Mouse (Mus musculus): ENCODE measurements around the gene Ttc41. TPM values are rescaled to one million over a fixed set of nuclear protein-coding genes. Genes with fewer than 3 reads are reported as not detected.

Ttc41 gene
- polyA plus RNA-seq, 1 experiment: 2.1 TPM

- DNase-seq (ENCODE audit: low read depth): no peak
Observed at GRCm38 (mm10) chr10:86755816-86756502, 50.3 kb downstream of the Ttc41 start.

- no peak for DNase-seq (ENCODE audit: low read depth)
Observed at GRCm38 (mm10) chr10:86757724-86758123, 52.1 kb downstream of the Ttc41 start.

GRCm38 (mm10) chr10:86758211-86758610 is 52.6 kb downstream of the Ttc41 start:
- DNase-seq (ENCODE audit: low read depth): no peak

GRCm38 (mm10) chr10:86761236-86761635 is 55.6 kb downstream of the Ttc41 start:
- DNase-seq (ENCODE audit: low read depth): no peak

- DNase-seq (ENCODE audit: low read depth): no peak
Observed at GRCm38 (mm10) chr10:86761722-86762383, 56.2 kb downstream of the Ttc41 start.

- DNase-seq (ENCODE audit: low read depth): no peak
Observed at GRCm38 (mm10) chr10:86762384-86762730, 56.7 kb downstream of the Ttc41 start.

- no peak for DNase-seq (ENCODE audit: low read depth)
Observed at GRCm38 (mm10) chr10:86763672-86764071, 58.1 kb downstream of the Ttc41 start, which contains the start of gene Gm49358. Gene Gm49358, plus strand, starts transcription at chr10:86763972.

- no peak for DNase-seq (ENCODE audit: low read depth)
Observed at GRCm38 (mm10) chr10:86765344-86765966, 59.8 kb downstream of the Ttc41 start.

GRCm38 (mm10) chr10:86769216-86769615 is 63.6 kb downstream of the Ttc41 start:
- no peak for DNase-seq (ENCODE audit: low read depth)

GRCm38 (mm10) chr10:86769797-86770196 is 64.2 kb downstream of the Ttc41 start:
- no peak for DNase-seq (ENCODE audit: low read depth)

- DNase-seq (ENCODE audit: low read depth): no peak
Observed at GRCm38 (mm10) chr10:86771701-86772100, 66.1 kb downstream of the Ttc41 start.

- no peak for DNase-seq (ENCODE audit: low read depth)
Observed at GRCm38 (mm10) chr10:86772231-86772631, 66.6 kb downstream of the Ttc41 start.

- DNase-seq (ENCODE audit: low read depth): no peak
Observed at GRCm38 (mm10) chr10:86773360-86773759, 67.7 kb downstream of the Ttc41 start.

GRCm38 (mm10) chr10:86776281-86776680 is 70.7 kb downstream of the Ttc41 start:
- no peak for DNase-seq (ENCODE audit: low read depth)

GRCm38 (mm10) chr10:86777614-86778319 is 72.2 kb downstream of the Ttc41 start:
- peak; percentile 20 for DNase-seq (ENCODE audit: low read depth)

- peak; percentile 77 for DNase-seq (ENCODE audit: low read depth)
Observed at GRCm38 (mm10) chr10:86778398-86779116, 72.9 kb downstream of the Ttc41 start, which contains the start of gene Nt5dc3. Gene Nt5dc3, plus strand, starts transcription at chr10:86779005.

GRCm38 (mm10) chr10:86779117-86779755 is 73.6 kb downstream of the Ttc41 start:
- no peak for DNase-seq (ENCODE audit: low read depth)

GRCm38 (mm10) chr10:86779816-86780500 is 74.3 kb downstream of the Ttc41 start:
- DNase-seq (ENCODE audit: low read depth): no peak

GRCm38 (mm10) chr10:86781641-86782040 is 76.0 kb downstream of the Ttc41 start:
- DNase-seq (ENCODE audit: low read depth): no peak

- DNase-seq (ENCODE audit: low read depth): no peak
Observed at GRCm38 (mm10) chr10:86782656-86783055, 77.0 kb downstream of the Ttc41 start.

Measured in gonadal fat pad, adult 2 months (tissue).